Mouse (Mus musculus) layer of hippocampus, adult 11-12 months (tissue): ENCODE data around the gene Hrh2.

Source experiments
- DNase-seq: peaks from one replicate; pipeline ENCODE4 v3.0.0; 2022; ENCODE audit warnings: low spot score

Hrh2 gene

GRCm38 (mm10) chr13:54176406-54177020, 15.4 kb upstream of the Hrh2 start:
- no peak for DNase-seq

- no peak for DNase-seq
These were observed 14.6 kb upstream of the Hrh2 start for GRCm38 (mm10) chr13:54177346-54177745.

DNA sequence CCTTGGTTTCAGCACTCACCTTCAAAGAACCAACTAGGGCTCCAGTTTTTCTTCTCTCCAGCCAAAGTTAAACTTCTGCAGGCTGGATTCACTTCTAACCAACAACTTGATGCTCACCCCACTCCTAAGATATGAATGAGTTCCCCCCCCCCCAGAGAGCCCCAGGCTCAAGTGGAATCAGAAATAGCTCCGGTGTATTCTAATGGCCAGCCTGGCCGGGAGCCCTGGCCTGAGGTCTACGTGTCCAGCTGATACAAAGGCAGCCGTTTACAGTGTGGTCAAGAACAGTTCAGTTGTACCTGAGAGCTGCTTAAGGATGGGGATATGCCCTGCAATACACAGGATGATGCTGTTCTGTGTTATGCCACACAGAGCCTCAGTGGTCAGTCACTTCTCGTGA, 13.3 kb upstream of the Hrh2 start:
- DNase-seq = no peak

DNA sequence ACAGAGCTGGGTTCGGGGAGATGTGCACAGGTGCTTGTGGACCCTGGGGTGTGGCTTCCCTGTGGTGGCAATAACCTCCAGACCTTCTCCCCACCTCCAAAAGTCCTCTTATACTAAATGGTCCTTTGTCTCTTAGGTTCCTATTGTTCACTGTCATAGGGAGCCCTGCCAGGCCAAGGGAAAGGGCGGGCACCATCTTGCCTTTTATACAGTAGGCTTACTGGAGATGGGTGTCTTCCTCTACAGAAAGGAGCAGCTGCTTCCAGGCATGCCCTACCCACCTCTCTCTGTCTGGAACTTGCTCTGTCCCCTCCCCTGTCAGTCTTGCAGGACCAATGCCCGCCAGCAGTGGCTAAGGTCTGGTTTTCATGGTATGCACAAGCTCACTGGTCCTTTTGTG, 12.0 kb upstream of the Hrh2 start:
- no peak for DNase-seq

DNA sequence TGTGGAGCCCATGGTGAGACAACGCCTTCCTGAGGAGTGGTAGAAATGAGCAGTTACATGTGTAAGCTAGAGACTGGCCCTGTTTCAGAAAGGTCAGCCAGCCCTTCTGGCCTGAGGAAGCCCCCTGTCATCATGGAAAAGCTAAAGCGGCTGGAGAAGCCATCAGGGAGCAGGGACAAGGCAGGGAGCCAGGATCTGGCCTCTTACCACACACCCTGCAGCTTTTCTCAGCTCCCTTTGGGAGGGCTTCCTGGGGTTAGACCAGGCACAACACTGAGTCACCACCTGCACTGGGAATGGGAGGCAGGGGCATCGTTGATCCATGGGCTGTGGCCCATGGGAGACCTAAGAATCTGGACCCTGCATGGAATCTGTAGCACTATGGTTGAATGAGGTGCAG, 11.5 kb upstream of the Hrh2 start:
- no peak for DNase-seq

DNA sequence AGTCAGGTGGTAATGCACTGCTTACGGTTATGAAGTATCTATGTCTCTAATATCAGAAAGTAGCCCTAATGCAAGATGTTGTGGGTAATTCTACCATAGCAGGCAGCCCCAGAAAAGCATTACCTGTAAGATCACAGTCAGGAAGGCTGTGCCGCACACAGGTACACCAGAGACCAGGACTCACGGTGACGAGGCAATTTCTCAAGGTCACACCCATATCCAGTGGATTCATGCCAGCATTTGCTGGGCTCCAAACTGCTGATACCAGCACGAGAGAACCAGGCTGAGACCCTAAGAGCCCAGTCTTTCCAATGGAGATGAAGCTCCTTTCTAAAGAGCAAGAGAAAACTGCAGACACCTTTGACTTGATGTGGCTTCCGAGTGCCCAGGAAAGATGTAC, 10.6 kb upstream of the Hrh2 start:
- no peak for DNase-seq

DNA sequence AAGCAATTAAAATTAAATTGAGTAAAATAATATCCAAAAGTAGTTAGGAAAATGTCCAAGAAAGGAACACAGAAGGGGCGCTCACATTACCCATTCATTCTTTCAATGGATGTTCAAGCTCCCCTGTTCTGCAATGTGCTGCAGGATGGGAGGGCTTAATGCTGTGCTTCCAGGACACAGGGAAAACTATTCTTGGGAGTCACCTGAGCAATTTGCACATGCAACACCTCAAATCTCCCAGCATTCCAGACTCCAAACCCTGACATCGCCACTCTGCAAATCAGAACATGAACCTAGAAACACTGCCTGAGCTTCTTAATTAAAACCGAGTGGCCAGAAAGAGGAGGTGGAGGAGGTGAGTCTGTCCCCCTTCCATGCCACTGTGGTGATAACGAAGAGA, 10.0 kb upstream of the Hrh2 start:
- DNase-seq = no peak

DNA sequence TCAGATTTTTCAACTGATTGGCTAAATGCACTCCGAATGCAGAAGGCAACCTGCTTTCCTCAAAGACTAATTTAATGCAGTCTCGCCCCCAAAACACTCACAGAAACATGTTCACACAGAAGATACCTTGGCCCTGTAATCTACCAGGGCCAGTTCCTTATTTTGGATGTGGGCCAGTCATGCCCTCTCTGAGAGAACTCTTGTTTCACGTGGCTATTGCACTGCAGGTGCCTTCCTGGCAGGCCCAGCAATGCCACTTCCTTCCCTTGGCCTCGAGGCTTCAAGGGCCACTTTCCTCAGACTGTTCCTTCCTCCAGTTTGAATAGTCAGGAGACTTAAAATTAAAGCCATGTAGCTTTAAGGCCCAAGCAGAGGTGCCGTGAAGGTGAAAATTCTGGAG, 5.5 kb upstream of the Hrh2 start:
- DNase-seq = no peak

DNA sequence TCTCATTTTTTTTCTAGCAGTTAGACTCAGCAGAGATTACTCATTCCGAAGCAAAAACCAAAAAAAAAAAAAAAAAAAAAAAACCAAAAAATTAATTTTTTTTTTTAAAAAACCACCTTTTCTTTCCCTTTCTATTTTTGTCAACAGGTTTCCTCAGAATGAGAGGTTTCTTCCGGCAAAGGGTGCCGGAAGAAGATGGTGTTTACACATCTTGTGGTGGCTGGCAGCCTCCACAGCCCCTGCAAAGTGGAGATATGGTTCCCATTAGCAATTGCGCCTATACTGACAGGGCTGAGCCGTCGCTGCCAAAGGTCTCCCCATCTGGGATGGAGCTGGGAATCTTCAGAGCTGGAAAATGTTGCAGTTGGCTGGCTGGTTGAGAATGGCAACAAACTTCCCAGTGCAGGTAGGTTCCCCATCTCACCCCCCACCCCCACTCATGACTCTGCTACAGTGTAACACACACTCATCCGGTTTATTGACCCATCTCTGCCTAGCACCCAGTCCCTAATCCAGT, 3.7 kb upstream of the Hrh2 start:
- no peak for DNase-seq

GRCm38 (mm10) chr13:54189896-54190295, 2.0 kb upstream of the Hrh2 start:
- no peak for DNase-seq

GRCm38 (mm10) chr13:54191181-54191580, 748 bp upstream of the Hrh2 start:
- DNase-seq = no peak

GRCm38 (mm10) chr13:54193580-54193979, 1.7 kb downstream of the Hrh2 start:
- no peak for DNase-seq

GRCm38 (mm10) chr13:54199000-54199399, 7.1 kb downstream of the Hrh2 start:
- no peak for DNase-seq

GRCm38 (mm10) chr13:54202458-54202857, 10.5 kb downstream of the Hrh2 start:
- no peak for DNase-seq

- no peak for DNase-seq
These were observed 11.5 kb downstream of the Hrh2 start for GRCm38 (mm10) chr13:54203419-54203818.

DNA sequence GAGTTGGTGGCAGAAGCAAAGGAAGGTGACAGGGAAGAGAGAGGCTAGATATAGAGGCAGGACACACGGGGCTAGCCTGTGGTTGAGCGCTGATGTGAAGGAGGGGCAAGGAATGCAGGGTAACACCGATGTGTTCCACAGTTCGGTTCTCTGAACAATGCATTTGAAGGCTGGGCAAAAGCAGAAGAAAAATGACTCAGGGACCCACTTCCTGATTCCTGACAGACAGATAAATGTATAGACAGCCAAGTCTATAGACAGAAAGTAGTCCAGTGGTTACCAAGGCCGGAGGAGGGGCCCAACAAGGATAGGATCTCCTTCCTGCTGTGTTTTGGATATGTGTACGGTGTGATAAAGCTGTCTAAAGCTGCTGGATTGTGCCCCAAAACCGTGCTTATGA, 13.3 kb downstream of the Hrh2 start:
- no peak for DNase-seq

DNA sequence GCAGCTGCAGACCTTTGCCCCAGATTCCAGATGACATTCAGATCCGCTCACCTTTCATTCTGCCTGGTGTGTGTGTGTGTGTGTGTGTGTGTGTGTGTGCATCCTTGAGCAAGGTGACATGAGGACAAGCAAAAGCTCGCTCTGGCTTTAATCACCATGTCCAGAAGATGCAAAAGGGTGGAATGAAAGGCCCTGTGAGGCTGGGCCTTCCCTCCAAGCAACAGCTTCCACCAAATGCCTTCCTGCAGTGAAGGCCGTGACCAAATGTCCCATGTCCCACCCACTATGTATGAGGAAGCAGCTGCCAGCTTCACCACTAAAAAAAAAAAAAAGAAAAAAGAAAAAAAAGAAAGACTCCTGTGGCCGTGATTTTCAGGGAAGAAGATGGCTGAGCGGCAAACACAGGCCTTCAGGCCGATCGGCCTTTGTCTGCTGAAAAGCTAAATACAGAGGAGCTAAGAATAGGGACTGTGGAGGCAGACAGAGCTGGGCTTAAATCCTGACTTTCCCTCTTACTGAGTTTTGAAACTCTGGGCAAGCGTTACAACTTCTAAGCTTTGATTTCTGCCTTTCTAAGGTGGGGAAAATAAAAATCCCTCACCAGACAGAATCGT, 14.3 kb downstream of the Hrh2 start:
- no peak for DNase-seq

DNA sequence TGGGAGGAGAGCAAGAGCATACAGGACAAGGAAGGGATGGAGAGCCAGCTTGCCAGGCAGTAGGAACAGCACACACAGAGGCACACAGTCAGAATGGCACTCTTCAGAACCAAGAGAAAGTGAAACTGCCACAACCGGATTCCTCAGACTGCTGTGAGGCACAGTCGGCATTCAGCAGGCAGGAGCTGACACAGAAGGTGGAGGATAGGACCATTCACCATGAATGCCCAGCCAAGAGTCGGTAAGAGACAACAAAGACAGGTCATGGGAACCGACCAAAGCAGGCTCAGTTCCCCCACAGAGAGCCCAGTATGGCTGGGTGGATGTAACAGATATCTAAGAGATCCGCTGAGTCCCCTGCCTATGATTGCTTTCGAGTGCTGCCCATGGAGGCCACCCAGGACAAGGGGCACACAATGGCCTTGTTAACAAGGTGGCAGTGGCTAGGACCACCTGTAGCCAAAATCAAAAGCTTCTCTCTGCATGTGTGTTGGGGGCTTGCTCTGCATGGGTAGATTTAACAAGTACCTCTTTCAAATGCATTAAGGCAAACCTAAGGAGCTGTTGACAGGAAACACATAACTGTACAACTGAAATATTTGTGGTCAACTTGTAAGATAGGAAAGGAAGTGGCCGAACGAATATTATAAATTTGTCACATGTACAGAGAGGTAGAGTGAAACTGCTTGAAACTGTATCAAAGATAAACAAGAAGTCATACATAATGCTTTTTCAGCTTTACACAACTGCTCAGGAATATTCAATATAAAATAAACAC, 17.7 kb downstream of the Hrh2 start:
- no peak for DNase-seq

DNA sequence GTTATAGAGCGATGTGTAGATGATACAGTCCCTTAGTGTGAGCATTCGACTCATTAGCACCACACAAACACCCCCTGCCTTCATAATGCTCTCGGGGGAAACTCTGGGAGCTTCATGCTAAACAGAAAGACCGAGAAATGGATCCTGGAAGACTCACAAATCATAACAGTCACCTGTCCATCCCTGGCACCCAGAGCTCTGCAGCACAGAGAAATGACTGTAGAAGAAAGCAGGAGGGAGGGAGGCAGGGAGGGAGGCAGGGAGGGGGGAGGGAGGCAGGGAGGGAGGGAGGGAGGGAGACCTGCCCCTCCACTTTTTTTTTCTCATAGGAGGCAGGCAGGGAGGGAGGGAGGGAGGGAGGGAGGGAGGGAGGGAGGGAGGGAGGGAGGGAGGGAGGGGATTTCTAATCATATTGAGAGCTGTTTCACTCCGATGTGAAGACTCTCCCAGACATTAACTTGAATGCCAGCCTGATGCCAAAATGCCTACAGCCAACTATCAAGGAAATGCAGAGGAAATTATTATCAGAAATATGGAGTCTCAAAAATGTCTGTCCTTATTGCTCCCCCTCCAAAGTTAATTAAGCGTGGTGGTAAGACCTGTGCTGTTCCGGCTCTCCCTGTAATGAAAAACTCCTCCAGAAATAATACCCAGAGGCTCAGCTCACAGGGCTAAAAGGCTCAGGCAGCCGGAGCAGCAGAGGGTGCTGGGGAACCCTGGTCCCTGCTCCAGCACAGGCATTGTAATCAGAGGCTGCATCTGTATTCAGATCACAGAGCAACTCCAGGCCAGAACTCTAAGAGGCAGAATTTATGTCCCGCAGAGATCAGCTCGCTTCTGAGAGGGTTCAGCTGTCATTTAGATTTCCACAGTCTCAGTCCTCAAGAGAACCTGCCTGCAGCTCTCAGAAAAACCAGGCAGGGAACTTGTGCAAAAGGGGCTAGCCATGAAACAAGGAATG, 19.9 kb downstream of the Hrh2 start:
- DNase-seq = no peak

DNA sequence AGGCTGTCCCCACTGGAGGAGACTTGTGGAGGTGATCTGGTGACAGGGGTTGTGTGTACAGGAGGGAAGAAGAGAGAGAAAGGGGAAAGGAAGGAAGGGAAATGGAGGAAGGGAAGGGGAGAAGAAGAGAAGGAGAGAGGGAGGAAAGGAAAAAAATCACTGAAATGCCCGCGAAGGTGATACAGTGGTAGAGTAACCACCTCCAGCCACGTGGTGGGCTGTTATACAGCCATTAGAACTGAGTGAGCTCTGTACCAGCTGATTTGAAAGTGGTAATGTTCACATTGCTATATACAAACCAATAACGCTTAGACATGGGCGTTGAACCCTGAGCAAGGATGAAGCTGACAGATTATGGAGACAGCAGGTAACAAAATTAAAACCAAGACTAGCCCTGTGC, 20.6 kb downstream of the Hrh2 start:
- no peak for DNase-seq

DNA sequence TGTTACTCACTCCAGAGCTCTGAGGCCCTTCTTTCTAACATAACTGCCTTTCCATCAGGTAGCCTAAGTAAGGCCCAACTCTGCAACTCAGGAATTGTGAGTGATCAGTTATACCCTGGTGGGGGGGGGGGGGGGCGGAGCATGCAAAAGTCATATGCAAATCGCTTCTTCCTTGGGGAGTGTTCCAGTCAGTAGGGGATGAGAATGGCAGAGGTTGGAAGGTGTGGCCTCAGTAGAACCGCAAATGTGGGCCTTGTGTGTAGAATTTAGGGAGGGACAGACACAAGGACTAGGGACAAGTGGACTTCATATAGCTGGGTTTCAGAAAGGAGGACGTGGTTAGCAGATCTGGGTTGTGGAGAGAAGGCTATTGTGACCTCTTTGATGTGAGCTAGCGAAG, 23.3 kb downstream of the Hrh2 start:
- no peak for DNase-seq

DNA sequence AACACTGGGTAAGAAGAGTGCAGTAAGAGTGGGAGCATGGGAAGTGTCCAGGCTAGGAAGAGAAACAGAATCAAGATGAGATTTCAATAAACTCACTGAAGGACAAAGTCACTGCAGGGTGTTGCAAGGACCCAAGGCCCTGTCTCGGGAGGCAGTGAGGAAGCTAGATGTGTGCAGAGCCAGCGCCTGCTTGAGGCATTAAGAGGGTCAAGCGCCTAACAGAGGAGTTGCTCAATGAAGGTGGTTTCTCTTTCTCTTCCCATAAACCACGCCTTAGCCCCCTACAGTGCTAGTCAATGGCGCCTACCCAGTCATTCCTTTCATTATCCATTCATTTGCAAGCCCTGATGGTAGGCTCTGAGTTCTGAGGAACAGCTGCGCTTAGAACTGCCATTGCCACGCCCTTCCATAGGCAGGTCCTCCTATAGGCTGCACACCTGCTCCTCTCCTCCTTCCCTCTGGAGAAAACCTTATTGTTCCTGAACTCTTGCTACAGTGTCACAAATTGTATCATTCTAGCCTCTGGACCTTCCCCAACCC, 23.9 kb downstream of the Hrh2 start:
- no peak for DNase-seq
